Mouse (Mus musculus) forebrain, embryonic 14.5 days (tissue): Measurements from ENCODE around the gene Lrrc45. TPM values are rescaled to one million over a fixed set of nuclear protein-coding genes. Genes with fewer than 3 reads are reported as not detected.
A peak's percentile ranks its signal among the peaks of the same experiment; 100 is the strongest.

Experiments
- ATAC-seq: fragments of 200-750 bp; cut with Nextera tagmentation; 2 replicates; pipeline ENCODE4 v1.8.0; 2017; ENCODE audit warnings: mild to moderate bottlenecking, moderate library complexity
- DNase-seq: peaks from one replicate; pipeline ENCODE4 v3.0.0-alpha.2; 2015; ENCODE audit warnings: low spot score
- H3K27ac ChIP-seq: fragments of 300-500 bp; sonication (generic); 2 replicates; pipeline ENCODE4 v1.5.1; 2014; ENCODE audit warnings: low read depth, mild to moderate bottlenecking, control low read depth, low read length, moderate library complexity
- H3K27me3 ChIP-seq: fragments of 300-500 bp; sonication (generic); replicated peaks from 2 replicates; pipeline ENCODE4 v1.6.1; 2014; ENCODE audit warnings: low read length, control low read depth, mixed read lengths; ENCODE audit not compliant: control insufficient read depth, insufficient read depth
- H3K36me3 ChIP-seq: fragments of 300-500 bp; sonication (generic); 2 replicates; pipeline ENCODE4 v1.6.1; 2014; ENCODE audit warnings: low read length, control low read depth; ENCODE audit not compliant: control insufficient read depth, insufficient read depth
- H3K4me1 ChIP-seq: fragments of 300-500 bp; sonication (generic); 2 replicates; pipeline ENCODE4 v1.6.1; 2014; ENCODE audit warnings: antibody characterized with exemption, low read length, control low read depth; ENCODE audit not compliant: control insufficient read depth, insufficient read depth
- H3K4me2 ChIP-seq: fragments of 300-500 bp; sonication (generic); 2 replicates; pipeline ENCODE4 v1.6.1; 2014; ENCODE audit warnings: mild to moderate bottlenecking, control low read depth, low read length
- H3K4me3 ChIP-seq: fragments of 300-500 bp; sonication (generic); 2 replicates; pipeline ENCODE4 v1.5.1; 2014; ENCODE audit warnings: low read depth, low read length, control low read depth
- H3K9ac ChIP-seq: fragments of 300-500 bp; sonication (generic); 2 replicates; pipeline ENCODE4 v1.6.1; 2014; ENCODE audit warnings: mild to moderate bottlenecking, low read length, control low read depth, moderate library complexity
- H3K9me3 ChIP-seq: fragments of 300-500 bp; sonication (generic); replicated peaks from 2 replicates; pipeline ENCODE4 v1.6.1; 2016; ENCODE audit warnings: low read length, control low read depth, mixed read lengths; ENCODE audit not compliant: control insufficient read depth
- WGBS: fragments of 180-500 bp; shearing (Covaris S2); extraction: QIAGEN DNeasy Blood & Tissue Kit; methylation state at CpG from one replicate; pipeline ENCODE4 v1.1.7; 2014; 5-methylcytosine and 5-hydroxymethylcytosine counted together
- polyA plus RNA-seq: library from polyadenylated mRNA; unstranded; fragments of >200 nt; fragmentation: Nextera tagmentation; extraction: Ambion mirVana; gene quantifications from 2 replicates; pipeline ENCODE4 v1.2.1, GENCODE M21; 2014

Lrrc45 gene
- polyA plus RNA-seq, 1 experiment from 2014 or later, result 39.0 TPM

- ATAC-seq (no peak), DNase-seq (peak; percentile 28)
- WGBS, result 45% methylated on average over 12 of the region's 12 CpGs
- Histone ChIP-seq H3K9ac (no peak overlapping the region), H3K4me1 (no peaks in the 10 kb centered on the region), H3K27me3 (no peaks in the 10 kb centered on the region), H3K9me3 (no peaks in the 10 kb centered on the region), H3K27ac (0 out of 2 replicates have a peak overlapping the region, but pooled peaks have one; percentile 29), H3K4me3 (no peak overlapping the region), H3K36me3 (peaks cover 30% of the 10 kb centered on the region), H3K4me2 (no peak overlapping the region)
These were observed 18.1 kb upstream of the Lrrc45 start for GRCm38 (mm10) chr11:120695641-120696040.

GRCm38 (mm10) chr11:120696568-120696967, 17.2 kb upstream of the Lrrc45 start:
- no peaks in the 10 kb centered on the region for H3K4me1 ChIP-seq
- no peak overlapping the region for H3K9ac ChIP-seq
- WGBS, result 90% methylated on average over 6 of the region's 6 CpGs
- ATAC-seq, result no peak
- no peak overlapping the region for H3K4me3 ChIP-seq
- H3K36me3 ChIP-seq, result peaks cover 36% of the 10 kb centered on the region
- no peaks in the 10 kb centered on the region for H3K9me3 ChIP-seq
- no peak overlapping the region for H3K27ac ChIP-seq
- no peaks in the 10 kb centered on the region for H3K27me3 ChIP-seq
- no peak for DNase-seq
- no peak overlapping the region for H3K4me2 ChIP-seq

- H3K27ac ChIP-seq, result no peak overlapping the region
- no peaks in the 10 kb centered on the region for H3K4me1 ChIP-seq
- H3K36me3 ChIP-seq, result peaks cover 45% of the 10 kb centered on the region
- H3K27me3 ChIP-seq, result no peaks in the 10 kb centered on the region
- no peak for ATAC-seq
- H3K9ac ChIP-seq, result no peak overlapping the region
- no peaks in the 10 kb centered on the region for H3K9me3 ChIP-seq
- DNase-seq, result no peak
- no peak overlapping the region for H3K4me3 ChIP-seq
- 67% methylated on average over 10 of the region's 10 CpGs for WGBS
- no peak overlapping the region for H3K4me2 ChIP-seq
These were observed 16.0 kb upstream of the Lrrc45 start for GRCm38 (mm10) chr11:120697741-120698140.

GRCm38 (mm10) chr11:120703696-120704454, 9.8 kb upstream of the Lrrc45 start:
- H3K9me3 ChIP-seq, result no peaks in the 10 kb centered on the region
- no peak overlapping the region for H3K27ac ChIP-seq
- H3K9ac ChIP-seq, result no peak overlapping the region; the same call in 1 of the 2 replicates
- no peaks in the 10 kb centered on the region for H3K27me3 ChIP-seq
- ATAC-seq (no peak), DNase-seq (no peak)
- H3K36me3 ChIP-seq, result peaks cover 38% of the 10 kb centered on the region
- 43% methylated on average over 15 of the region's 15 CpGs for WGBS
- H3K4me3 ChIP-seq, result no peak overlapping the region
- H3K4me2 ChIP-seq, result no peak overlapping the region
- peaks cover 8% of the 10 kb centered on the region; the same call in 1 of the 2 replicates for H3K4me1 ChIP-seq

GRCm38 (mm10) chr11:120704486-120705325, 9.0 kb upstream of the Lrrc45 start:
- no peak overlapping the region; the same call in 1 of the 2 replicates for H3K9ac ChIP-seq
- WGBS, result 19% methylated on average over 8 of the region's 8 CpGs
- peaks cover 8% of the 10 kb centered on the region; the same call in 1 of the 2 replicates for H3K4me1 ChIP-seq
- no peaks in the 10 kb centered on the region for H3K9me3 ChIP-seq
- H3K27me3 ChIP-seq, result no peaks in the 10 kb centered on the region
- H3K36me3 ChIP-seq, result peaks cover 37% of the 10 kb centered on the region
- no peak for ATAC-seq
- H3K4me3 ChIP-seq, result no peak overlapping the region
- no peak overlapping the region for H3K4me2 ChIP-seq
- DNase-seq, result no peak
- no peak overlapping the region for H3K27ac ChIP-seq

- no peak for DNase-seq
- Histone ChIP-seq H3K4me2 (no peak overlapping the region), H3K9ac (no peak overlapping the region), H3K4me1 (peaks cover 8% of the 10 kb centered on the region; the same call in 1 of the 2 replicates), H3K27ac (no peak overlapping the region), H3K36me3 (peaks cover 37% of the 10 kb centered on the region), H3K9me3 (no peaks in the 10 kb centered on the region), H3K4me3 (no peak overlapping the region), H3K27me3 (no peaks in the 10 kb centered on the region)
- 57% methylated on average over 5 of the region's 5 CpGs for WGBS
- no peak for ATAC-seq
These were observed 7.6 kb upstream of the Lrrc45 start for GRCm38 (mm10) chr11:120706120-120706519.

GRCm38 (mm10) chr11:120707225-120707624, 6.5 kb upstream of the Lrrc45 start:
- H3K4me2 ChIP-seq, result no peak overlapping the region
- H3K9ac ChIP-seq, result no peak overlapping the region
- H3K4me1 ChIP-seq, result peaks cover 8% of the 10 kb centered on the region; the same call in 1 of the 2 replicates
- 2% methylated on average over 11 of the region's 12 CpGs for WGBS
- H3K27me3 ChIP-seq, result no peaks in the 10 kb centered on the region
- ATAC-seq (peak; percentile 36; the same call in 1 of the 2 replicates), DNase-seq (peak; percentile 6)
- no peak overlapping the region for H3K4me3 ChIP-seq
- no peak overlapping the region for H3K27ac ChIP-seq
- no peaks in the 10 kb centered on the region for H3K9me3 ChIP-seq
- H3K36me3 ChIP-seq, result peaks cover 34% of the 10 kb centered on the region

- Histone ChIP-seq H3K4me2 (no peak overlapping the region), H3K4me1 (peaks cover 11% of the 10 kb centered on the region; the same call in 1 of the 2 replicates), H3K9ac (no peak overlapping the region), H3K9me3 (no peaks in the 10 kb centered on the region), H3K27me3 (no peaks in the 10 kb centered on the region), H3K27ac (no peak overlapping the region), H3K4me3 (no peak overlapping the region), H3K36me3 (peaks cover 30% of the 10 kb centered on the region)
- 39% methylated on average over 5 of the region's 5 CpGs for WGBS
- DNase-seq (no peak), ATAC-seq (no peak)
These were observed 5.8 kb upstream of the Lrrc45 start for GRCm38 (mm10) chr11:120707969-120708368.
